Mouse (Mus musculus) thymus, adult 18-20 months (tissue): ENCODE results near the gene Ankrd55.

Experiments used
- DNase-seq, 2 experiments: peaks; one replicate each; pipeline ENCODE4 v3.0.0; 2022; ENCODE audit warnings: mixed read lengths in 2 of 2

Ankrd55 gene

GRCm38 (mm10) chr13:112344270-112344864 lies 56.1 kb downstream of the Ankrd55 start:
- no peak for DNase-seq

GRCm38 (mm10) chr13:112345542-112345941 lies 57.3 kb downstream of the Ankrd55 start:
- no peak for DNase-seq

GRCm38 (mm10) chr13:112346031-112346430 lies 57.8 kb downstream of the Ankrd55 start:
- no peak for DNase-seq

GRCm38 (mm10) chr13:112346659-112347142 lies 58.5 kb downstream of the Ankrd55 start:
- DNase-seq = no peak

GRCm38 (mm10) chr13:112348250-112348649 lies 60.0 kb downstream of the Ankrd55 start:
- no peak for DNase-seq

- no peak for DNase-seq
Measured at GRCm38 (mm10) chr13:112348896-112349484, 60.7 kb downstream of the Ankrd55 start.

- DNase-seq = no peak
Measured at GRCm38 (mm10) chr13:112349500-112349899, 61.2 kb downstream of the Ankrd55 start.

- DNase-seq = no peak
Measured at GRCm38 (mm10) chr13:112351943-112352342, 63.7 kb downstream of the Ankrd55 start.

GRCm38 (mm10) chr13:112354109-112354867 lies 66.0 kb downstream of the Ankrd55 start:
- DNase-seq = no peak

- peak in 1 of 2 experiments; percentile 28 for DNase-seq
Measured at GRCm38 (mm10) chr13:112354958-112355357, 66.7 kb downstream of the Ankrd55 start.

- DNase-seq = no peak
Measured at GRCm38 (mm10) chr13:112355794-112356486, 67.7 kb downstream of the Ankrd55 start.

GRCm38 (mm10) chr13:112361575-112361974 lies 73.3 kb downstream of the Ankrd55 start:
- DNase-seq = no peak

- DNase-seq = no peak
Measured at GRCm38 (mm10) chr13:112363218-112363617, 75.0 kb downstream of the Ankrd55 start.

GRCm38 (mm10) chr13:112363746-112364145 lies 75.5 kb downstream of the Ankrd55 start:
- no peak for DNase-seq

GRCm38 (mm10) chr13:112364698-112365097 lies 76.4 kb downstream of the Ankrd55 start:
- DNase-seq = no peak

GRCm38 (mm10) chr13:112365303-112365702 lies 77.1 kb downstream of the Ankrd55 start:
- no peak for DNase-seq

GRCm38 (mm10) chr13:112365762-112366161 lies 77.5 kb downstream of the Ankrd55 start:
- DNase-seq = no peak

GRCm38 (mm10) chr13:112366321-112367029 lies 78.2 kb downstream of the Ankrd55 start:
- DNase-seq = no peak

- DNase-seq = no peak
Measured at GRCm38 (mm10) chr13:112371729-112372128, 83.5 kb downstream of the Ankrd55 start.

GRCm38 (mm10) chr13:112375766-112376165 lies 87.5 kb downstream of the Ankrd55 start:
- DNase-seq = no peak

GRCm38 (mm10) chr13:112378782-112379305 lies 90.6 kb downstream of the Ankrd55 start:
- DNase-seq = no peak

- DNase-seq = no peak
Measured at GRCm38 (mm10) chr13:112381476-112381875, 93.2 kb downstream of the Ankrd55 start.
